Mouse (Mus musculus) mouse embryonic stem cell (cell line): Measurements from ENCODE around the gene Nxn.

Experiments
- in situ Hi-C, 2 experiments: fragments of 300-500 bp; cut with MboI; formaldehyde crosslinking; loops; 1 replicate in 1 of 2; 3 replicates in 1 of 2; pipeline ENCODE4 v1.14.3; 2019 to 2020; ENCODE audit warnings: low sequenced_read_pairs in 2 of 2, low pct_unique_long_range_greater_than_20kb in 1 of 2, mixed read lengths in 1 of 2; ENCODE audit not compliant: unreplicated experiment in 1 of 2

Nxn gene

GRCm38 (mm10) chr11:76398798-76399586 is at the start of gene Nxn:
Nxn (minus strand) TSS chr11:76399140.
- in situ Hi-C loops = loop anchor here in 1 of 2 experiments (5.0 kb wide), 1 partner anchor 147 kb away; no protein-coding TSS in a partner anchor

- in situ Hi-C loops = no loop called here
Measured at GRCm38 (mm10) chr11:76446251-76446650, 47.3 kb upstream of the Nxn start.

GRCm38 (mm10) chr11:76445459-76445858 is 46.5 kb upstream of the Nxn start:
- in situ Hi-C loops = no loop called here

- in situ Hi-C loops = loop anchor here in 1 of 2 experiments (10.0 kb wide), 1 partner anchor 205 kb away; no protein-coding TSS in a partner anchor
Measured at GRCm38 (mm10) chr11:76439666-76440065, 40.7 kb upstream of the Nxn start.

DNA sequence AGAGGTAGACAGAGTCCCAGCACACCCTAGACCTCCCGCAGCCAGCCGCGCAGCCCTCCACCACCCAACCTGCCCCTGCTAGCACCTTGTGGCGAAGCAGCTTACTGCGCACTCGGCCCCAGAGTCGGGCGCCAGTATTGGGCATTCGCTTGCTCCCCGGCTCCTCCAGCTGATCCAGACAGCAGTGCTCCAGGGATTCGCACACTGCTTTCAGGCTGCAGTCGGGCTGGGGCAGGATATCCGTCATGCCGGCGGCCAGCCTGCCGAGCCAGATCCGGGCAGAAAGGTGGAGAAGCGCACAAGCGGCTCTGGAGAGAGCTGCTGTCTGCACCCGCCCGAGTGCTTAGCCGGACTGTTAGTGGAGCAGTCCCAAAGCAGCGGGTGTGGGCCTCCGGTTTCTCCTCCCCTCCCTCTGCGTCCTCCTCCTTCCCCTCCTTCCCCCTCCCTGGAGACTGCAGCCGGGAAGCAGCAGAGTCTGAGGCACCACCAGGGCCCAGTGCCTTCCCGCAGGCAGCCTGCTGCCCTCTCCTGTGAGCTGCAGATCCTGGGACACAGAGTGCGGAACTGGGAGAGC is 38.0 kb upstream of the Nxn start:
- in situ Hi-C loops = loop anchor here in 1 of 2 experiments (10.0 kb wide), 1 partner anchor 208 kb away; no protein-coding TSS in a partner anchor

DNA sequence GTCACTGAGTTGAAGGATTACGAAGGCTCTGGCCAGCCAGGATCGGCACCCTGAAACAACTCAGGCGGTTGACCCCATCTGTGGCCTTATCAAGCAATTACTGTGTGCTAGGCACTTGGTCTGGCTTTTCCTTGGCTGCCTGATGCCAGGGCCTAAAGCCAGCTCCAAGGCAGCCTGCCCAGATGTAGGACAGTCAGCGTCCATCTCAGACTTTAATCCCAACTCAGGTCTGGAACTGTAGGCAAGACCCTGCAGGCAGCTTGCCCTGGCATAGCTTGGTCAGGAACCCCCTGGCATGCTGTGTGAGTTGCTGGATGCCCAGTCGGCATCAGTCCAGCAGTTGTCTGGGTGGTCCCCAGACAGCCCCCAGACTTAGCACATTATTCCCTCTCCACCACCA is 37.1 kb upstream of the Nxn start:
- in situ Hi-C loops = loop anchor here in 1 of 2 experiments (10.0 kb wide), 1 partner anchor 209 kb away; no protein-coding TSS in a partner anchor

GRCm38 (mm10) chr11:76429966-76430631 is 31.2 kb upstream of the Nxn start:
- in situ Hi-C loops = loop anchor here in 1 of 2 experiments (10.0 kb wide), 1 partner anchor 215 kb away; no protein-coding TSS in a partner anchor

DNA sequence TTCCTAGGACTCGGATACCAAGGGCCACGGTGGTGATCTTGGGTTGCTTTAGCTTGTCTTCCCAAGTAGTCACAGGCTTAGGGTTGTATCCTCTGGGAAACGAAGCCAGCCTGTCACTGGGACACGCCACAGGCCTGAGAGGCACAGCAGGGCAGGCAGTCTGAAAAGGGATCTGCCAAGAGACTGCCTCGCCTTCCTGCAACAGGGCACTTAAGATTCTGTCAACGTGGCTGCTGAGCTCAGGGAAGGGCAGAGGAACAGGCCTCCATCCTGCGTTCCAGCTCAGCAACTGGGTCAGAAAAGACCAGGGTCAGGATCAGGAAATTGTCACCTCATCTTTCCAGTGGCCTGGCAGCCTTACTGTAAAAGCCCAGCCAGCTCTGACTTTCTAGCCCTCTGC is 30.6 kb upstream of the Nxn start:
- in situ Hi-C loops = no loop called here

- in situ Hi-C loops = no loop called here
Measured at GRCm38 (mm10) chr11:76429046-76429445, 30.1 kb upstream of the Nxn start.

DNA sequence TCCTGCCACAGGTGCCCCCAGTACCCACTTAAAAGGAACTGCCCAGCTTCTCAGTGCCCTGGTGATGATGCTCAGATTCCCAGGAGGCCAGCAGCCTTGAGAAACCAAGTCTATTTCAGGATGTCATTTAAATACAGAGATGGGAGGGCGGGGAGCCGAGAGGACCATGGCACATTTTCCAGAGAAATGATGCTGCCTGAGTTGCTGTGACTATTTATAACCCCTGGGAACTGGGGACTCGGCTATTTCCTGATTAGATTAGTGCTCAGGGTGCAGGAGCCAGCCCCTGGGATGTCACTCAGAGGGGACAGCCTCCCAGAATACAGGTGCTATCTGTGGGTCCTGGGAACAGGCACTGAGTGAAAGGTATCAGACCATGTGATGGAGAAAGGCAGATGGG is 28.8 kb upstream of the Nxn start:
- in situ Hi-C loops = no loop called here

GRCm38 (mm10) chr11:76425749-76426148 is 26.8 kb upstream of the Nxn start:
- in situ Hi-C loops = no loop called here

DNA sequence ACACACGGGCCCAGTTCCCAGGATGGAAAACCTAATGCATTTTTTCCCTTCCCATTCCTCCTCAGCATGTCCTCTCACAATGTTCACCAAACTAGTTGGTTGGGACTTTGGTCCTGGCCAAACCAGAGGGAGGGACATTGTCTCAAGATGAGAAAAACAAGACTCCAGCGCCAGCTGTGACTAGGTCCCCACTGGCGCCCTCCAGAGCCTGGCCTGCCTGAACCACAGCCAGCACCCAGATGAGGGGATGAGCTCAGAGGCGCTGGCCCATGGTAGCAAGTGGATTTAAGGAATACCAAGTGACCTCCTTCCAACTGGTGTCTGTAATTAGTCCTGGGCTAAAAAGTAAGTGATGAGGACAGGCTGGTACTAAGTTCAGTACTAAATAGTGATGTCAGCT is 22.0 kb upstream of the Nxn start:
- in situ Hi-C loops = no loop called here

- in situ Hi-C loops = no loop called here
Measured at GRCm38 (mm10) chr11:76419179-76419578, 20.2 kb upstream of the Nxn start.

DNA sequence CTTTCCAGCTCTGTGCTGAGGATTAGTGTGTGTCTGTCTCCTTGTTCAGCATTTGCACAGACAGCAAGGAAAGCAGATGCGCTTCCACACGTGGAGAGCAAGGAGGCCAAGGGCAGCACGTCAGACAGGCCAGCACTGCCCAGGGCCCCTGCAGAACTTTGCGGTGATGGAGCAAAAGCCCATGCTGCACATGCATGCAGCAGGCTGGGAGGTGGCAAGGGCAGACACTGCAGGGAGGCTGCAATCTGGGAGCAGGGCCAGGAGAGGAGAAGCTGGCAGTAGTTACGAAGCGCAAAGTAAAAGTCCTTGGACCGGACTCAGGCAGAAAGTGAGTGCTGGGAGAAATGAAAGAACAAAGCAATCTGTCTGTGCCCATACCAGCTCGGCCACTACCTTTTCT is 19.5 kb upstream of the Nxn start:
- in situ Hi-C loops = no loop called here

DNA sequence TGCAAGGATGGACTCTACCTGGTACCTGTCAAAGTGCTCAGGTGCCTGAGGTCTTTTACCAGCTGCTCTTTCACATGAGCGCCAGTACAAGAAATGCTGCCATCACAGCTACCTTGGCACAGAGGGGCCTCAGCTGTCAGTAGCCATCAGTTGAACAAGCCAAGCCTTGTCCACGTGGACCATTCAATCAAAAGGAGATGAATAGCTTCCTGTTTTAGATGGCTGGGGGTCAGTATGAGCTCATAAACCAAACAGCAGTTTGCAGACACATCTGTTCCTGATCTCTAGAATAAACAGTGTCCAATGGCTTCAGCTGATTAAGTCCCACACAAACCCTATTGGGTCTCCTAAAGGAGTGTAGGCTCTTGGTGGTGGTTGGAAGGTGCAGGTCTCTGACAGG is 17.0 kb upstream of the Nxn start:
- in situ Hi-C loops = no loop called here

DNA sequence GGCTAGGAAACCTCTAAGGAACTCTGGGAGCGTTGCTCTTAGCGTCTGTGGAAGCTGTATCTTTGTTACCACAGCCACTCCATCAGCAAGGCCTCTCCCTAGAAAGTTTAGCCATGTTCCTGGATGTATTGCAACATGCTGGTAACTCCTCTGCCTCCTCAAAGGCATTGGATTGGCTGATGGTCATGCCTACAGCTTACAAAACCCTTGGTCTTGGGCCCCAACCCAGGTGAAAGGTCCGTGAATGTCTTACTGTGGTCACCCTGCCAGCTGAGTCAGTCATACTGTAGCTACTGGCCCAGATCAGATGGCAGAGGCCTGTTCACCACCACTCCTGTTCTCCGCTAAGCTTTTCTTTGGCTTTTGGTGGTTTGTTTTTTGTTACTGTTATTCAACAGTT is 16.1 kb upstream of the Nxn start:
- in situ Hi-C loops = no loop called here

DNA sequence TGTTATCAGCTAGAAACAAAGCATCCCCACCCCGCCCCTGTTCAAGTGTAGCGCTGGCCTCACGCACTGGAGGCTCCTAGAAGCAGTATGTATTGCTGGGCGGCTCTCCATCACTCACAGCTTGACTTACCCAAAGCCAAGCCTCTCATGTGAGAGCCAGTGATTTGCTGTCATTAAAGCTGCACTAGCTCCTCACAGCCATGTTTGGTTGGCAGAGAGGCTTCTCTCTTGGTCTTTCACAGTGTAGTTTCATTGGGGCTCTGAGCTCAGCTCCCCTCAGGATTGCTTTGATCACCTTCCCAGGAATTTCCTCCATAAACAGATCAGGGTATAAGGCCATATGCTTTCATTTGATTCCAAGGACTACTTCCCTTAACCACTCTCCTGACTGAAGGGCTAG is 14.3 kb upstream of the Nxn start:
- in situ Hi-C loops = no loop called here

DNA sequence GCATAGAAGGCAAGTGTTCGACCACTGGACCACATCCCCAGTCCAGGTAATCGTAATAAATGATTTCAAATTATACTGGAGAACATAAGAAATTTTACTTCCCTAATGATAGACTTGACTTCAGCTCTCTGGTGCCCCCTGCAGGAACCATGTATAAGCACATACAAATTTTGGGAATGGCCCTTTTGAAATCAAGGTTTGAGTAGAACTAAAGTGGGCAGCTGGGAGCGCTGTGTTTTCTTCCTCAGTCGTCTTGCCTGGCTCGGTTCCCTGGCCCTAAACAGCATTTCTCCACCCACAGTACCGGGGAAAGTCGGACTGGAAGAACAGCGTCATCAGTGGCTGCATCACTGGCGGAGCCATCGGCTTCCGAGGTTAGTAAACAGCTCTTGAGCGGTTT is 11.9 kb upstream of the Nxn start:
- in situ Hi-C loops = no loop called here
